Mouse (Mus musculus): ENCODE measurements around the gene C2cd4c.

C2cd4c gene

DNA sequence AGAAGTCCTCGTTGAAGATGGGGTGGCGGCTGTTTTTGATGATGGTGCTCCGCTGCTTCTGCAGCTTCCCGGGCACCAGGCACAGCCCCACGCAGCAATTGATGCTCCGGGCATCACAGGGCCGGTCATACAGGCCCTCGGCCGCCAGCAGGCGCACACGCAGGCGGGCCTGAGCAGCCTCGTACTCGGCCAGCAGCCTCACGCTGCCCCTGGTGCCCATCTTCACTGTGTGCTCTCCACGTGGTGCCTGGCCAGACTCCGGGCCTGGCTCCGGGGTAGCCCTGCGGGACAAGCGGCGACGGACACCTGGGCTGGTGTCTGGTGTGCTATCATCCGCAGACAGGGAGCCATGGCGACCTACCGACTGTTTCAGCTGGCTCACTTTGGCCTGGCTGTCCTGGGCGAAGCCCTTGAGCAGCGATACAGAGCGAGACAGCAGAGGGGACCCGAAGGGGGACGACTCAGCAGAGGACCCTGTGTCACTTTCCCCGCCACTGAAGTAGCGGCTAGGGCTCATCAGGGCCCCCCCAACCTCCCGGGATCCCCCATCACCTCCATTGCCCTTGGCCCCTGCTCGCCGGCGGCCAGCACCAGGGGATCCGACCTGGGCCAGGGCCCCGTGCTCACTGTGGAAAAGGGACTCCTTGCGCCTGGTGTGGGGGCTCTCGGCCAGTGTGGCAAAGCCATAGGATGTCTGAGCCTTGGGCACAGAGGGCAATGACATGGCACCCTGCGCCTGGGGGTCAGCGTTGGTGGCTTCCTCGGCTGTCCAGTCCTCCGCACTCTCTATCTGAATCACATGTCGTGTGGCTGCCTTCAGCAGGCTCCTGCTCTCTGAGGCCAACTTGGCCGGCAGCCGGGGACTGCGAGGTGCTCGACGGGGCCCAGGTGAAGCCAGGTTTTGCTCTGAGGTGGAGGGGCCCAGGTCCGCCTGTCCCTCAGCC, 1.4 kb downstream of the C2cd4c start:
- no peak for DNase-seq (ENCODE audit: low spot score in 2 of 2)

- DNase-seq (ENCODE audit: low spot score in 2 of 2), result no peak
Observed at GRCm38 (mm10) chr10:79611296-79611695, 2.5 kb downstream of the C2cd4c start.

DNA sequence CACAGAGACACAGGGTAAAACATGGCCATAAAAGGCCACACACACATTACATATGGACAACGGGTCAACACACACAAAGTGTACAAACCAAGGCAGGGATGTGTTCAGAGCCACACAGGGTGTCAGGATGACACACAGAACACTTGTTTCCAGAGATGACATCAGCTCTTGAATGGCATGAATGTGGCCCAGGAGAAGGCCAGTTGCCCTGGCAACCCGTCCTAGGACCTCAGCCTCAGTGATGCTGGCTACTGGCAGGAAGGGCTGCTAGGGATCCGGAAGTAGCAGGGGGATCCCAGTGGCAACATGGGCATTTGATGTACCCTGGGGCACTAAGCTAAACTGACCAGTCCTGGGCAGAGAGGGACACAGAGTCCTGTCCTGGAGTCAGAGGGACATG, 4.5 kb downstream of the C2cd4c start:
- no peak for DNase-seq (ENCODE audit: low spot score in 2 of 2)

GRCm38 (mm10) chr10:79607892-79608291, 5.9 kb downstream of the C2cd4c start:
- no peak for DNase-seq (ENCODE audit: low spot score in 2 of 2)

DNA sequence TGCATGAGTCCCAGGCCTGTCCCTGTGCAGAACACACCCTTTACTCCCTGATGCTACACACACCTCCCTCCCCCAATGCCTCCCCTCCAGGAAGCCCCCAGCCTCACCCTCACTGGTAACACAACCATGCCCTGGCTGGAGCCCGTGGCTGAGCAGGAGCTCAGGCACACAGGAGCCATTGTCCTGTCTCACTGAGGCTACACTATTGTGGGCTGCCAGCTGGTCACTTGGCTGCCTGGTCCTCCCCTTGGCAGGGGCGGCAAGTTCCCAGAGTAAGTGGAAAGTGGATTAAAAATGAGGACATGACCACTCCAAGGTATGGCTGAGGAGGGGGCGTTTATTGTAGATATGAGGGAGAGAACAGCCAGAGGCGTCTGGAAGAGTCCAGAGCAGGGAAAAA, 7.3 kb downstream of the C2cd4c start:
- DNase-seq (ENCODE audit: low spot score in 2 of 2), result no peak

DNA sequence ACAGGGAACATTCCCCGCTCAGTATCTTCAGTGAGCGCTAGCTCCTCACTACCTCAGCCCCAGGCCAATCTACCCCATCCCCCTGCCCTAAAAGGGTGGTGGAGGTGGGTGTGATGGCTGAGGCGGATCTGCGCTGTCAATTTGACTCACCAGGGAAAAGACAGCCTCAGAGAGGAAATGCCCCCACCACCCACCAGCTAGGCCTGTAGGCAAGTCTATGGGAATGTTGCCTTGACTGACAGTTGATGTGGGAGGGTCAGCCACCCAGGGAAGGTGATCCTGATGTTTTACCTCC, 15.9 kb downstream of the C2cd4c start:
- peak in 1 of 2 experiments; percentile 61 for DNase-seq (ENCODE audit: low spot score in 2 of 2)

GRCm38 (mm10) chr10:79597051-79597935, 16.5 kb downstream of the C2cd4c start:
- peak; percentile 80 to 84 for DNase-seq (ENCODE audit: low spot score in 2 of 2)

DNA sequence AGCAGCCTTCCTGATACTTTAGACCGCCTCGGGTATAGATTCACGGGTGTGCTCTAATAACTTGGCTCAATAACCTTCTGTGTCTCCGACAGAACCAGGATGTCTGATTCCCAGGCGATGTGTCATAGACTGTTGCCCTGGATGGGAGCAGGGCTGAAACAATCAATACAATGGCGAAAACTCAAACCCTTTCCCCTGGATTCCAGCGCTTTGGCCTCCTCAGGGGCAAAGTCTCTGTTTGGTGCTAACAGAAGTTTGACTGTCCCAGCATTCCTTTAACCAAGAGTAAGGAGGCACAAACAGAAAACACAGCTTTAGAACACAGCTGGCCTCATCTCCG, 18.3 kb downstream of the C2cd4c start:
- no peak for DNase-seq (ENCODE audit: low spot score in 2 of 2)

GRCm38 (mm10) chr10:79594872-79595589, 18.8 kb downstream of the C2cd4c start:
- DNase-seq (ENCODE audit: low spot score in 2 of 2), result peak; percentile 71 to 74

DNA sequence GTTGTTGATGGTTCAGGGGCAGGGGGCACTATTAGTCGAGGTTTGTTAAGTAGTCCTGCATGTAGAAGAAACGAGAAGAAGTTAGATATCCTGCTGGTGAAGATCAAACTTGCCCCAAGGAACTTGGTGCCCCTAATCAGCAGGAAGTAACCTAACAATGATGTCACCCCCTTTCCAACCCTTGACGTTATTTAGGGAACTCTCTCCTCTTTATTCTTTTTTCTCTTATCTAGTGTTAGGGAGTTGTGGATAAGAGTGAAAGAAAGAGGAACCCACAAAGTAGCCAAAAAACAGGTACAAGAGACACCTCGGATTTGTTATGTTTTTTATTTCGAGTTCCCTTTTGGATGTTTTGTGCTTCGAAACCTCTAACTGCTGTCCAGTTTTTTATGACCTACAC, 19.7 kb downstream of the C2cd4c start:
- no peak for DNase-seq (ENCODE audit: low spot score in 2 of 2)

DNA sequence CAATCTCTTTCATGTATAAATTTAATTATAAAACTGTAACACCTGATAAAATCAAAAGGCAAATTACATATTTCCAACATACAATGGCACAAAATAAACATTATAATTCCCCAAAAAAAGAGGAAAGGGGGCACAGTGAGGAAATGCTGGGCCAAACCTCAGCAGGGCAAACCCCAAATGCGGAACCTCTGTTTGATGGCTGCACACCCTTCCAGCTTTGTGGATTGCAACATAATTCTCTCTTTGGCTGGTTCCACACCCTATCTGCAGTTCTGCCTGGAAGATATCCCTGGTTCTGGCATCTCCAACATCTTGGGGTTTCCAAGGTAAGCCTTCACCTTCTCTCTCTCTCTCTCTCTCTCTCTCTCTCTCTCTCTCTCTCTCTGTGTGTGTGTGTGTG, 23.1 kb downstream of the C2cd4c start:
- no peak for DNase-seq (ENCODE audit: low spot score in 2 of 2)

DNA sequence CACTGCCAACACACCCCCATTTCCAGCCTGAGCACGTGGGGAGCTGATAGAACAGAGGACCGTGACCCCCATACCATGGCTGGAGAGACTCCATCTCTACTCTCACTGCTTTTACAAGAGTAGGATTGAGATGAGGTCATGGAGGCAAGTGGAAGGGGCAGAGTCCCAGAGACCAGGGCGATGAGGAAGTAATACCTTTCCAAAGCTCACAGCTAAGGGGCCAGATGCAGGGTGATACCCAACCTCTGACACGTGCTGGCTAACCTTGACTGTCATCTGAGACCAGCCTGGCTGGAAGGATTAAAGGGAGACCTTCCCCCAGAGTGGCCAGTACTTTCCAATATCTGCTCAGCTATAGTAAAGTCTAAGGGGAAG, 26.1 kb downstream of the C2cd4c start:
- DNase-seq (ENCODE audit: low spot score in 2 of 2), result no peak

GRCm38 (mm10) chr10:79587061-79587751, 26.6 kb downstream of the C2cd4c start, which contains the start of gene Theg:
TSS of gene Theg (minus strand) at chr10:79587331.
- DNase-seq (ENCODE audit: low spot score in 2 of 2), result no peak

GRCm38 (mm10) chr10:79586243-79586642, 27.6 kb downstream of the C2cd4c start:
- no peak for DNase-seq (ENCODE audit: low spot score in 2 of 2)

DNA sequence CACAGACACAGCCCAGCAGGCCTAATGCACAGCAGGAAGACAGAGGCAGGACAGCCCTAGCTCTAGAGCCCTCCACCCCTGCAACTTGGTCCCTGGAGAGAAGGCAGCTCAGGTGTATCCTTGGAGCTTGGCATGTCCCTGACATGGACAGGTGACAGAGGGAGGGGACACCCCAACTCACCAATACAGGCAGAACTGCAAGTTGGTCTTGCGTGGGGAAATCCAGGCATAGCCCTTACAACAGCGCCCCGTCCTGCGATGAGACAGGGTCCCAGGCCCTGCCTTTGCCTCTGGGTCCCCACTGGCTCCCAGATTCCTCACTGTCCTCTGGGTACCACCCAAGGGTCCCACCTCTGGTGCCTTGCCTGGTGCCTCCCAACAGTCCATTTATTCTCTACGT, 28.1 kb downstream of the C2cd4c start:
- no peak for DNase-seq (ENCODE audit: low spot score in 2 of 2)

DNA sequence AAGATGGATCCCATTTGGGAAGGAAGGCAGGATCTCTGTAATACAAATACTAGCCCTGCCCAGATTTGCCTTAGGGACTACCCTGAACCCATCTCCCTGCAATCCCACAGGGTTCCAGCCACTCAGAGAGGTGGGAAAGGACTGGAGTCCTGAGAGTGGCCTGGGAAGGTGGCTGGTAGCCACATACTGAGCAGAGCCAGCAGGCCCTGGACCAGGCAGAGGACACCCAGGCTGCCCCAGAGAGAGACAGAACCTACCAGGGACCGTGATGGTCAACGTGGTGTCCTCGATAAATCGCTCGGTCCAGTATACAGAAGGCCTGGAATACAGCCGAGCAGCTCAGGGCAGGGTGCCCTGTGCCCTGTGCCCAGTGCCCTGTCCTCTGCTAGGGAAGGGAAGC, 28.7 kb downstream of the C2cd4c start:
- DNase-seq (ENCODE audit: low spot score in 2 of 2), result no peak

- no peak for DNase-seq (ENCODE audit: low spot score in 2 of 2)
Observed at GRCm38 (mm10) chr10:79584426-79584825, 29.4 kb downstream of the C2cd4c start.

GRCm38 (mm10) chr10:79584021-79584420, 29.8 kb downstream of the C2cd4c start:
- no peak for DNase-seq (ENCODE audit: low spot score in 2 of 2)

GRCm38 (mm10) chr10:79581501-79581900, 32.3 kb downstream of the C2cd4c start:
- no peak for DNase-seq (ENCODE audit: low spot score in 2 of 2)

DNA sequence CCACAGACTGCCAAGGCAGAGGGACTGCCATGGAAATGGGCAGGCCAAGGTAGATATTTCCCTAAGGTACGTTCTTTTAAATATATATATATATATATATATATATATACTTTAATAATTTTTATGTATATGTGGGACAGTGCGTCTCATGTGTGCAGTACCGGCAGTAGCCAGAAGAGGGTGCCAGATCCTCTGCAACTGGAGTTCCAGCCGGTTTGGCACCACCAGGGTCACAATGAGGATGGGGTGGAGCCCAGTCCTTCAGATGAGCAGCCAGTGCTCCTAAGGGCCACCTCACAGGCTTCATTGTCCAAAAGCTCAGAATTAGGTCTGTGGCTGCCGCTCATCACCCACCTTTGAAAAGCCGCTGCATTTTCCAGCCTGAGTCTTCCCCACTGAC, 33.0 kb downstream of the C2cd4c start:
- DNase-seq (ENCODE audit: low spot score in 2 of 2), result no peak

GRCm38 (mm10) chr10:79580356-79580755, 33.5 kb downstream of the C2cd4c start:
- DNase-seq (ENCODE audit: low spot score in 2 of 2), result no peak

DNA sequence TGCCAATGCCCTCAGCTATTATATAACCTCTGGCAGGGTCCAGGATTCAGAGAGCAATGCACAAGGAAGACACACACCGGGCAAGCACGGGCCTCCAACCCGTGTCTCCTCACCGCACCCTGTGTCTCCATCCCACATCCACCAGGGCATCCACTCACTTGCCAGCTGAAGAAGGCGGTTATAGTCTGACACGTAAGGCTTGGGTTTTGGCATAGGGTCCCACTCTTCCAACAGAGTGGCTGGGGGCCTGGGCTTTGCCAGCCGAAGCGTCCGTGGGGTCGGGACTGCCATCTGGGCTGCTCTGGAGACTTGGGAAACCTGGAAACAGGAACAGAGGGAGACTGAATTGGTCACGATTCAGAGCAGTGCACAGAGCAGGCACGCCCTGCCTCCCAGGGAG, 34.0 kb downstream of the C2cd4c start:
- DNase-seq (ENCODE audit: low spot score in 2 of 2), result no peak

All from right cerebral cortex, adult 2 months (tissue).